Mouse (Mus musculus) neural tube, embryonic 11.5 days (tissue): ENCODE measurements around the gene Acox3. TPM values are rescaled to one million over a fixed set of nuclear protein-coding genes. Genes with fewer than 3 reads are reported as not detected.
A peak's percentile ranks its signal among the peaks of the same experiment; 100 is the strongest.

Experiments
- ATAC-seq: fragments of 200-750 bp; cut with Nextera tagmentation; 2 replicates; pipeline ENCODE4 v1.8.0; 2017; ENCODE audit warnings: moderate number of reproducible peaks, mild to moderate bottlenecking, moderate TSS enrichment, moderate library complexity; ENCODE audit not compliant: insufficient read depth, low FRiP score, low TSS enrichment
- DNase-seq: peaks from one replicate; pipeline ENCODE4 v3.0.0-alpha.2; 2015; ENCODE audit warnings: low spot score
- H3K27ac ChIP-seq: fragments of 300-500 bp; sonication (generic); 2 replicates; pipeline ENCODE4 v1.5.1; 2014; ENCODE audit warnings: low read depth, mild to moderate bottlenecking, low read length
- H3K27me3 ChIP-seq: fragments of 300-500 bp; sonication (generic); 2 replicates; pipeline ENCODE4 v1.6.1; 2014; ENCODE audit warnings: mild to moderate bottlenecking, low read length, mixed read lengths; ENCODE audit not compliant: control insufficient read depth, insufficient read depth
- H3K36me3 ChIP-seq: fragments of 300-500 bp; sonication (generic); 2 replicates; pipeline ENCODE4 v1.6.1; 2014; ENCODE audit warnings: mild to moderate bottlenecking, low read length, moderate library complexity, mixed read lengths; ENCODE audit not compliant: control insufficient read depth, insufficient read depth
- H3K4me1 ChIP-seq: fragments of 300-500 bp; sonication (generic); 2 replicates; pipeline ENCODE4 v1.6.1; 2014; ENCODE audit warnings: low read length, mixed read lengths; ENCODE audit not compliant: control insufficient read depth, insufficient read depth
- H3K4me2 ChIP-seq: fragments of 300-500 bp; sonication (generic); 2 replicates; pipeline ENCODE4 v1.6.1; 2014; ENCODE audit warnings: low read depth, mild to moderate bottlenecking, moderate library complexity
- H3K4me3 ChIP-seq: fragments of 300-500 bp; sonication (generic); 2 replicates; pipeline ENCODE4 v1.5.1; 2014; ENCODE audit warnings: low read depth, low read length
- H3K9ac ChIP-seq: fragments of 300-500 bp; sonication (generic); 2 replicates; pipeline ENCODE4 v1.6.1; 2014; ENCODE audit warnings: mild to moderate bottlenecking, low read length
- H3K9me3 ChIP-seq: fragments of 300-500 bp; sonication (generic); 2 replicates; pipeline ENCODE4 v1.6.1; 2016; ENCODE audit warnings: low read length; ENCODE audit not compliant: control insufficient read depth
- WGBS: fragments of 180-500 bp; shearing (Covaris S2); extraction: QIAGEN DNeasy Blood & Tissue Kit; methylation state at CpG from one replicate; pipeline ENCODE4 v1.1.7; 2014; 5-methylcytosine and 5-hydroxymethylcytosine counted together
- polyA plus RNA-seq: library from polyadenylated mRNA; unstranded; fragments of >200 nt; fragmentation: Nextera tagmentation; extraction: Ambion mirVana; gene quantifications from 2 replicates; pipeline ENCODE4 v1.2.1, GENCODE M21; 2014

Gene Acox3
- polyA plus RNA-seq, 1 experiment from 2014 or later = 16.6 TPM

DNA sequence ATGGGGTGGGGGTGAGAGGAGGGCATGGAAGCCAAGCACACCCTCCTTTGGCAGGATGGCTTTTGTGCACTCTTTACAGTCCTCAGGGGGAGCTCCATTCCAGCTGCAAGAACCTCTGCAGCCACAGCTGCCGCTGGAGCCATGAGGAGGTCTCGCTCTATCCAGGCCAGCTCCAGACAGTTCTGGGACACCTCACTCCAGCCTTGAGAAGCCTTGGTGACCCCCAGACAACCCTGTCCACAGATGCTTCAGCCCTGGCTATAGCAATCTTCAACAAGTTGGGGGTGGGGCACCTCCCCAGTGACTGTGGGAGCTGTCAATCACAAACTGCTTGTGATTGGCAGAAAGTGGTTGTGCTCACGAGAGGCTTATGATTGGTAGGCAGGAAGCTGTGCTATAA lies 76.7 kb downstream of the Acox3 start:
- DNase-seq (peak; percentile 7), ATAC-seq (no peak)
- 59% methylated on average over 3 of the region's 3 CpGs for WGBS
- H3K27me3 ChIP-seq = no peaks in the 10 kb centered on the region
- H3K36me3 ChIP-seq = no peaks in the 10 kb centered on the region
- no peak overlapping the region for H3K4me2 ChIP-seq
- H3K9ac ChIP-seq = no peak overlapping the region
- no peaks in the 10 kb centered on the region for H3K4me1 ChIP-seq
- no peaks in the 10 kb centered on the region for H3K9me3 ChIP-seq
- no peak overlapping the region for H3K4me3 ChIP-seq
- H3K27ac ChIP-seq = no peak overlapping the region

DNA sequence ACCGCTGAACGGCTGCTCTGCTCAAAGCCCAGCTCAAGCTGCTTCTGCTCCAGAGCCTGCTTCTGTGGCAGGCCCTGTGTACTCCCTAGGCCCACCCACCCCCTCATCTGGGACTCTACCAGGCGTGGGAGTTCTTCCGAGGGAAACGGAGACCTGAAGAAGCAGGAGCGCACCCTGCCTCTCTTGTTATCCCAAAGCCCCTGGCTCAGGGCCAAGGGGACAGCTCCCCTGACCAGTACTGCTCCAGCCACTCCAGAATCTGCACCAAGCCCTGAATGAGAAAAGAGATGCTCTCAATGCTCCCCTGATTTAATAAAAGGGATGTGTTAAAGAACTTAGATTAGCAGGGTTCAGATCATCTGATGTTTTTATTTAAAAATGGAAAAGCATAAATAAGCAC lies 78.4 kb downstream of the Acox3 start:
- Histone ChIP-seq H3K9ac (no peak overlapping the region), H3K27me3 (no peaks in the 10 kb centered on the region), H3K9me3 (no peaks in the 10 kb centered on the region), H3K4me3 (no peak overlapping the region), H3K4me2 (no peak overlapping the region), H3K36me3 (no peaks in the 10 kb centered on the region), H3K27ac (no peak overlapping the region), H3K4me1 (no peaks in the 10 kb centered on the region)
- WGBS = 87% methylated on average over 6 of the region's 6 CpGs
- ATAC-seq (no peak), DNase-seq (no peak)

- WGBS = 89% methylated on average over 9 of the region's 9 CpGs
- no peak overlapping the region for H3K4me2 ChIP-seq
- H3K27me3 ChIP-seq = no peaks in the 10 kb centered on the region
- no peaks in the 10 kb centered on the region for H3K9me3 ChIP-seq
- H3K36me3 ChIP-seq = no peaks in the 10 kb centered on the region
- no peaks in the 10 kb centered on the region for H3K4me1 ChIP-seq
- no peak overlapping the region for H3K4me3 ChIP-seq
- no peak overlapping the region for H3K9ac ChIP-seq
- no peak overlapping the region for H3K27ac ChIP-seq
- no peak for DNase-seq
- no peak for ATAC-seq
These were observed 79.2 kb downstream of the Acox3 start for GRCm38 (mm10) chr5:35662021-35662545.

Other genes with a start within 250 kb of the Acox3 start
- gene Hmx1, start 193.9 kb upstream of the Acox3 start, polyA plus RNA-seq = 7.3 and 8.5 TPM in 2 replicates
- 5.4 and 6.0 TPM in 2 replicates for gene Cpz, start 57.3 kb upstream of the Acox3 start, polyA plus RNA-seq
- 9.1 and 10.2 TPM in 2 replicates for gene Trmt44, start 8.0 kb upstream of the Acox3 start, polyA plus RNA-seq
- 7.5 and 7.9 TPM in 2 replicates for gene Htra3, start 96.7 kb downstream of the Acox3 start, polyA plus RNA-seq
- gene Sh3tc1, start 156.9 kb downstream of the Acox3 start, polyA plus RNA-seq = 3.0 and 4.3 TPM in 2 replicates
- 1.1 and 1.7 TPM in 2 replicates for gene Ablim2, start 174.8 kb downstream of the Acox3 start, polyA plus RNA-seq